Mouse (Mus musculus) thymus, adult 2 months (tissue): ENCODE results near the gene Emx1. TPM values are rescaled to one million over a fixed set of nuclear protein-coding genes. Genes with fewer than 3 reads are reported as not detected.

Source experiments
- DNase-seq: peaks from one replicate; pipeline ENCODE4 v3.0.0; 2021
- H3K27ac ChIP-seq: fragments of 200-500 bp; 2 replicates; pipeline ENCODE4 v1.5.1; 2012; ENCODE audit warnings: low read length, control low read depth; ENCODE audit not compliant: control insufficient read depth, insufficient read depth
- H3K27me3 ChIP-seq: fragments of 200-500 bp; 2 replicates; pipeline ENCODE4 v1.6.1; 2012; ENCODE audit warnings: mild to moderate bottlenecking, low read length, moderate library complexity, mixed read lengths; ENCODE audit not compliant: control insufficient read depth, insufficient read depth
- H3K36me3 ChIP-seq: fragments of 200-500 bp; 2 replicates; pipeline ENCODE4 v1.6.1; 2012; ENCODE audit warnings: mild to moderate bottlenecking, low read length, moderate library complexity; ENCODE audit not compliant: control insufficient read depth, insufficient read depth
- H3K4me1 ChIP-seq: fragments of 200-500 bp; replicated peaks from 2 replicates; pipeline ENCODE4 v1.6.1; 2012; ENCODE audit warnings: low read length; ENCODE audit not compliant: control insufficient read depth, insufficient read depth
- H3K4me3 ChIP-seq: fragments of 200-500 bp; 2 replicates; pipeline ENCODE4 v1.5.1; 2012; ENCODE audit warnings: mild to moderate bottlenecking, low read length, control low read depth, moderate library complexity; ENCODE audit not compliant: control insufficient read depth, insufficient read depth
- CTCF ChIP-seq: fragments of 200-500 bp; IDR thresholded peaks from 2 replicates; pipeline ENCODE4 v1.5.1; 2012; ENCODE audit warnings: mild to moderate bottlenecking, control low read depth, low read length, moderate library complexity, borderline replicate concordance; ENCODE audit not compliant: control insufficient read depth, poor library complexity, insufficient read depth; ENCODE audit errors: extremely low read depth
- POLR2A ChIP-seq: fragments of 200-500 bp; IDR thresholded peaks from 2 replicates; pipeline ENCODE4 v1.6.1; 2012; ENCODE audit warnings: mild to moderate bottlenecking, low read length, control low read depth, moderate library complexity; ENCODE audit not compliant: control insufficient read depth, poor library complexity, insufficient read depth; ENCODE audit errors: extremely low read depth
- WGBS: fragments of 180-500 bp; shearing (Covaris S2); methylation state at CpG from one replicate; pipeline ENCODE4 v1.1.7; 2018; 5-methylcytosine and 5-hydroxymethylcytosine counted together
- polyA plus RNA-seq: library from polyadenylated mRNA; depleted of rRNA; stranded (reverse); fragments of >200 nt; gene quantifications from 2 replicates; pipeline ENCODE4 v1.2.3, GENCODE M21; 2012

The Emx1 gene
- polyA plus RNA-seq, 1 experiment = 0.40 TPM

GRCm38 (mm10) chr6:85219706-85220105 lies 32.5 kb downstream of the Emx1 start:
- no peak for TF ChIP-seq CTCF
- no peak for TF ChIP-seq POLR2A
- DNase-seq = no peak
- no peaks in the 10 kb centered on the region for H3K4me1 ChIP-seq
- H3K27me3 ChIP-seq = no peaks in the 10 kb centered on the region
- H3K4me3 ChIP-seq = no peak overlapping the region
- WGBS = 96% methylated on average over 11 of the region's 11 CpGs
- H3K36me3 ChIP-seq = no peaks in the 10 kb centered on the region
- H3K27ac ChIP-seq = no peak overlapping the region

DNA sequence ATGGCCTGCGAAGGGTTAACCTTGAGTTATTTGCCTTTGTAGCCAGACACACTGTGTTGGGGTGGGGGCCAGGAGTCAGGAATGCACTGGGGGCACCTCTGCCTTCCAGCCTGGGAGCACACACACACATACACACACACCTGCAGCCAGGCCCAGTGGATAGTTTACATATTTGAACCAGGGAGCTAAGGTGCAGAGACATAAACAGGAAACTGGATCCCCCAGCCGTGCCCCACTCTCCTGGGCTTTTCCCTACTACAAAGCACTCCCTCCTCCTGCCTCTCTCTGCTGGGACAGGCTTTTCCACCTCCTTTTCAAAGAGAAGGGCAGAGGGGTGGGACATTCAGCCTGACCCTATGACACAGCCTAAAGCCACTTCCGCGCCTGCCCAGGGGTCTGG lies 33.7 kb downstream of the Emx1 start:
- TF ChIP-seq POLR2A = no peak
- TF ChIP-seq CTCF = no peak
- H3K4me1 ChIP-seq = no peaks in the 10 kb centered on the region
- no peaks in the 10 kb centered on the region for H3K36me3 ChIP-seq
- H3K27ac ChIP-seq = no peak overlapping the region
- WGBS = 89% methylated on average over 4 of the region's 4 CpGs
- H3K4me3 ChIP-seq = no peak overlapping the region
- DNase-seq = no peak
- no peaks in the 10 kb centered on the region for H3K27me3 ChIP-seq

- TF ChIP-seq CTCF (no peak), POLR2A (no peak)
- no peak overlapping the region for H3K27ac ChIP-seq
- WGBS = 93% methylated on average over 10 of the region's 10 CpGs
These were observed 35.3 kb downstream of the Emx1 start for GRCm38 (mm10) chr6:85222551-85222950.

DNA sequence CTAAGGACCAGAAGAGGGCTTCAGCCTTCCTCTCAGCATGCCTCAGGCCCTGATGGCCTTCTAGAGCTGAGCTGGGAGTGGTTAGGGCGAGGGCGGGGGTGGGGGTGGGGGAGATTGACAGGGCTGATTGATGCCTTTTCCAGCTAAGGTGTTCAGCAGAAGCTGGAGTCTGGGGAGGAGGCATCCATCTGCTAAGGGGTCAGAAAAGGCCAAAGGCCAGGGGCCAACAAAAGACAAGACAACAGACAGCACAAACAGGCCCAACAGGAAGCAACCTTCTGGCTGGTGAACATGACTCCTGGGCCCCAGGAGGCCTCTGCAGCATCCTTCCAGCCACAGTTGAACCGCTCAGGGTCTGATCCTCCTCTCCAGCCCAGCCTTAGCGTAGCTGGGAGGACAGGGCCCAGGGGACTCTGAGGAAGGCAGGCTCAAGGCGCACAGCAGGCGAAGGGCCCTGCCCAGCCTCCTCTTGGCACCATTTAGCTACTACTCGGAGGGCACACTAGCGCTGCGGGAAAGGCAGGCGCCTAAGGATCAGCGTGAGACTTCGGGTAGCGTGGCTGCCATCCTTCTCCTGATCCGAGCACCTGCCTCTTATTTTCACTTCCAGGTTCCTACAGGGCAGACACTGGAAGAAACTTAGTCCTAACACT lies 36.4 kb downstream of the Emx1 start:
- DNase-seq = no peak
- Histone ChIP-seq H3K27me3 (no peaks in the 10 kb centered on the region), H3K4me1 (no peaks in the 10 kb centered on the region), H3K4me3 (no peak overlapping the region), H3K36me3 (no peaks in the 10 kb centered on the region), H3K27ac (no peak overlapping the region)
- 96% methylated on average over 14 of the region's 14 CpGs for WGBS
- TF ChIP-seq POLR2A = no peak
- no peak for TF ChIP-seq CTCF

More at GRCm38 (mm10) chr6:85222551-85222950, 35.3 kb downstream of the Emx1 start:
- Histone ChIP-seq H3K4me3 (no peak overlapping the region), H3K27me3 (no peaks in the 10 kb centered on the region), H3K36me3 (no peaks in the 10 kb centered on the region), H3K4me1 (no peaks in the 10 kb centered on the region)
- DNase-seq = no peak

DNA sequence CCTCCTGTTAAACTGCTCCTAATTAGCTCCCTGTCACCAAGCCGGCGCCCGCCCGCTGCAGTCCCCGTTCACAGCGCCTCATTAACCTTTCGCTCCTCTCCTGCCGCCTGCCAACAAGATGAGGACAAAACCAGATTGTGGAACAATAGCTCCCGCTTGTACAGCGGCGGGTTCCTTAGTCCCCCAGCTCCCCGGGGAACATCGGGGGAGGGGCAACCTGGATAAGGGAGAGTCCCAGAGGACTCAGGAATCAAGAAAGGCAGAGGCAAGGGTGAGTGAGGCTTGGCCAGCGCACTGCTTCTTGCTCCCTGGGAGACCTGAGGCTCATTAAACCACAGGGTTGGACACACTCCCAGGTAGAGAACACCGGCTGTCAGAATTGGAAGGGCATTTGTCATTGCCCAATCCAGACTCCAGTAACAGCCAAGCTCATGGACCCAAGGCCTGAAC lies 37.2 kb downstream of the Emx1 start:
- no peaks in the 10 kb centered on the region for H3K36me3 ChIP-seq
- H3K4me3 ChIP-seq = no peak overlapping the region
- H3K4me1 ChIP-seq = no peaks in the 10 kb centered on the region
- WGBS = 80% methylated on average over 15 of the region's 15 CpGs
- TF ChIP-seq CTCF (no peak), POLR2A (no peak)
- H3K27me3 ChIP-seq = no peaks in the 10 kb centered on the region
- DNase-seq = no peak
- no peak overlapping the region for H3K27ac ChIP-seq

DNA sequence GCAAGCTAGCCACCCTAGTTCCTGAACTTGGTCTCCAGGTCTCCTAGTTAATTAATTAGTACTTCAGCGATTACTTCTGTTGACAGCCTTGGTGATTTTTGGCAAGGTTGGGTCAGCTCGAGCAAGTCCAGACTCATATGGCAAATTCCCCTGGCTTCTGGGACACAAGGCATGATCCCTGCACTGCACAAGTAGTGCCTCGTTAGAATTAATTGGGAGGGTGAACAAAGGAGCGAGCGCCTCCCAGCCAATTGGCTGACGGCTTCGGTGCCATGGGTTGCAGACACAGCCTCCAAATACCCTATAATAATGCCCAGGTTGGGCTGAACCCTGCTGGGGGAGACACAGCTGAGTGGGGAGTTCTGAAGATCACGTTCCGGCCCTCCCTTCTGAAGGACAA lies 39.3 kb downstream of the Emx1 start:
- H3K4me3 ChIP-seq = no peak overlapping the region
- no peaks in the 10 kb centered on the region for H3K36me3 ChIP-seq
- 91% methylated on average over 9 of the region's 9 CpGs for WGBS
- H3K27me3 ChIP-seq = no peaks in the 10 kb centered on the region
- no peaks in the 10 kb centered on the region for H3K4me1 ChIP-seq
- TF ChIP-seq CTCF = no peak
- TF ChIP-seq POLR2A = no peak
- no peak for DNase-seq
- H3K27ac ChIP-seq = no peak overlapping the region

- Histone ChIP-seq H3K27ac (no peak overlapping the region), H3K36me3 (no peaks in the 10 kb centered on the region), H3K4me3 (no peak overlapping the region), H3K4me1 (no peaks in the 10 kb centered on the region), H3K27me3 (no peaks in the 10 kb centered on the region)
- no peak for DNase-seq
- TF ChIP-seq POLR2A (no peak), CTCF (no peak)
- WGBS = 88% methylated on average over 2 of the region's 2 CpGs
These were observed 40.3 kb downstream of the Emx1 start for GRCm38 (mm10) chr6:85227520-85227919.
